Mouse (Mus musculus): ENCODE data around the gene Gm5065.

Gene Gm5065

GRCm38 (mm10) chr7:5350237-5350636, at the start of gene Gm5065:
Gm5065 (plus strand) TSS chr7:5350537.
- no peak for DNase-seq (ENCODE audit: extremely low spot score, low read depth, low spot score)

GRCm38 (mm10) chr7:5327511-5327910, 22.8 kb upstream of the Gm5065 start:
- no peak for DNase-seq (ENCODE audit: extremely low spot score, low read depth, low spot score)

- no peak for DNase-seq (ENCODE audit: extremely low spot score, low read depth, low spot score)
Observed at GRCm38 (mm10) chr7:5350935-5351334, 598 bp downstream of the Gm5065 start, which contains the start of gene Nlrp2. Nlrp2 (minus strand) TSS chr7:5351035.

- DNase-seq (ENCODE audit: extremely low spot score, low read depth, low spot score) = no peak
Observed at GRCm38 (mm10) chr7:5363599-5363998, 13.3 kb downstream of the Gm5065 start.

GRCm38 (mm10) chr7:5366724-5367123, 16.4 kb downstream of the Gm5065 start:
- no peak for DNase-seq (ENCODE audit: extremely low spot score, low read depth, low spot score)

GRCm38 (mm10) chr7:5406201-5406600, 55.9 kb downstream of the Gm5065 start:
- no peak for DNase-seq (ENCODE audit: extremely low spot score, low read depth, low spot score)
